Mouse (Mus musculus): ENCODE results near the gene Nkx6-2. TPM values are rescaled to one million over a fixed set of nuclear protein-coding genes. Genes with fewer than 3 reads are reported as not detected.

Nkx6-2 gene
- 0.02 TPM in 1 of 2 replicates, not detected in the other for polyA plus RNA-seq (2012; rRNA removed)

DNA sequence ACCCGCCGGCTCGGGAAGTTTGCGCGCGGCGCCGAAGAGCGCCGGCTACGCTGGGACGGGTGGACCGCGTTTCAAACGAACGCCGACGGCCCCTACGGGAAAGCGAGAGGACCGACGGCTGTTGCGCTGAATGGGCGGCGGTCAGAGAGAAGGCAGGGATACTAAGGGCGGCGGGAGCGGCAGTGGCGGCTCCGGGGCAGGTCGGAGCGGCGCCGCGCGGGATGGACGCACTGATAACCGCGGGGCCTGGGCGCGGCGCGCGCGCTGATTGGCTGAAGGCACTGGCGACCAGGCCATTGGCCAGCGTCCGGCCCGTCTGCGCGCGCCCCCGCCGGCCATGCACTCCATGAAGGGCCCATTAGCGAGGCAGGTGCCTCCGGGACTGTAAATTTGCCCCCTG is at the start of gene Nkx6-2:
Gene Nkx6-2 (minus strand): TSS at position 203 of the 400 bp plus-strand sequence.

Other genes with a start within 250 kb of the Nkx6-2 start
- 3.2 and 3.5 TPM in 2 replicates for gene Inpp5a, start 193.7 kb downstream of the Nkx6-2 start, polyA plus RNA-seq (2012; rRNA removed)
- gene Cfap46, start 101.0 kb upstream of the Nkx6-2 start, polyA plus RNA-seq (2012; rRNA removed): 0.01 TPM in 1 of 2 replicates, not detected in the other